Mouse (Mus musculus): ENCODE measurements around the gene Itm2b.

DNA sequence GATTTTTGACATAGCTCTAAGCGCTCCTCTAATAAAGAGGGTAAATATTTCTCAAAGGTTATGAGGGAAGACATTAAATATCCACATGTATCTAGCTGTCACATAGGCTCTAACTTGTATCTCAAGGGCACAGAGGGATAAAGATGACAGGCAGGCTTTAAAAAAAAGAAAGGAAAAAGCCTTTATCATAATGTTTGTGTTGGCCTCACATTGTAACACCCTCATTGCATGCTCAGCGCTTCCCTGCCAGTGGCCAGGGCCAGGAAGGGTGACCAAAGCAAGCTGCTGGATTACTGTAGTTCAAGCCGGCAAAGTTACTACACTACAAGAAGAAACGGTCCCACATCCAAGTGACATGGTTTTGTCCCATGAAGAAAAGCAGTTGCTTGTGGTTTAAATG, 53.7 kb downstream of the Itm2b start:
- TF ChIP-seq POLR2A (IDR thresholded peaks at IDR 0.05; ENCODE audit: borderline replicate concordance, control insufficient read depth, low read depth, low read length) (no peak), CTCF (IDR thresholded peaks at IDR 0.05; ENCODE audit: control insufficient read depth, insufficient read depth, low read length) (no peak)

Measured in bone marrow, adult 2 months (tissue).